Mouse (Mus musculus) heart, postnatal 0 days (tissue): ENCODE results near the gene 5730480H06Rik. TPM values are rescaled to one million over a fixed set of nuclear protein-coding genes. Genes with fewer than 3 reads are reported as not detected.

ENCODE experiments used
- ATAC-seq: fragments of 200-750 bp; cut with Nextera tagmentation; 2 replicates; pipeline ENCODE4 v1.8.0; 2017; ENCODE audit warnings: low read depth, moderate number of reproducible peaks, moderate library complexity; ENCODE audit not compliant: insufficient read depth
- DNase-seq: peaks from one replicate; pipeline ENCODE4 v3.0.0-alpha.2; 2016; ENCODE audit warnings: low spot score
- H3K27ac ChIP-seq: fragments of 300-500 bp; sonication (generic); 2 replicates; pipeline ENCODE4 v1.5.1; 2014; ENCODE audit warnings: low read depth, mild to moderate bottlenecking
- H3K27me3 ChIP-seq: fragments of 300-500 bp; sonication (generic); 2 replicates; pipeline ENCODE4 v1.6.1; 2014; ENCODE audit warnings: low read length, mixed read lengths; ENCODE audit not compliant: control insufficient read depth, insufficient read depth
- H3K36me3 ChIP-seq: fragments of 300-500 bp; sonication (generic); replicated peaks from 2 replicates; pipeline ENCODE4 v1.6.1; 2014; ENCODE audit warnings: low read length, mixed read lengths; ENCODE audit not compliant: control insufficient read depth, insufficient read depth
- H3K4me1 ChIP-seq: fragments of 300-500 bp; sonication (generic); 2 replicates; pipeline ENCODE4 v1.6.1; 2014; ENCODE audit warnings: antibody characterized with exemption; ENCODE audit not compliant: control insufficient read depth, insufficient read depth
- H3K4me2 ChIP-seq: fragments of 300-500 bp; sonication (generic); 2 replicates; pipeline ENCODE4 v1.6.1; 2014; ENCODE audit warnings: low read depth, mild to moderate bottlenecking, low read length, moderate library complexity
- H3K4me3 ChIP-seq: fragments of 300-500 bp; sonication (generic); 2 replicates; pipeline ENCODE4 v1.5.1; 2014; ENCODE audit warnings: low read depth, low read length
- H3K9ac ChIP-seq: fragments of 300-500 bp; sonication (generic); replicated peaks from 2 replicates; pipeline ENCODE4 v1.6.1; 2014; ENCODE audit warnings: low read depth, low read length, mixed read lengths
- H3K9me3 ChIP-seq: fragments of 300-500 bp; sonication (generic); replicated peaks from 2 replicates; pipeline ENCODE4 v1.6.1; 2016; ENCODE audit warnings: low read length; ENCODE audit not compliant: control insufficient read depth
- CTCF ChIP-seq: IDR thresholded peaks from 2 replicates; pipeline ENCODE4 v1.5.1; 2016; ENCODE audit warnings: antibody characterized with exemption, control low read depth, low read depth
- EP300 ChIP-seq: IDR thresholded peaks from 2 replicates; pipeline ENCODE4 v1.6.1; 2016; ENCODE audit warnings: antibody characterized with exemption, low read depth
- WGBS: fragments of 180-500 bp; shearing (Covaris S2); extraction: QIAGEN DNeasy Blood & Tissue Kit; methylation state at CpG from one replicate; pipeline ENCODE4 v1.1.7; 2014; 5-methylcytosine and 5-hydroxymethylcytosine counted together
- polyA plus RNA-seq: library from polyadenylated mRNA; unstranded; fragments of >200 nt; fragmentation: Nextera tagmentation; extraction: Ambion mirVana; gene quantifications from 2 replicates; pipeline ENCODE4 v1.2.1, GENCODE M21; 2015
- total RNA-seq: library from RNA; depleted of rRNA; stranded (reverse); fragments of >200 nt; gene quantifications from 2 replicates; pipeline ENCODE4 v1.2.3, GENCODE M21; 2014; ENCODE audit warnings: low replicate concordance

The 5730480H06Rik gene
- total and polyA plus RNA-seq, 2 experiments from 2014 or later, result 7.7 to 9.7 TPM

- no peak for ATAC-seq
- Histone ChIP-seq H3K4me2 (no peak overlapping the region), H3K36me3 (no peaks in the 10 kb centered on the region), H3K9me3 (no peaks in the 10 kb centered on the region), H3K4me1 (no peaks in the 10 kb centered on the region), H3K9ac (no peak overlapping the region), H3K27me3 (no peaks in the 10 kb centered on the region), H3K27ac (no peak overlapping the region), H3K4me3 (no peak overlapping the region)
- DNase-seq, result no peak
- peak; percentile 57 for TF ChIP-seq CTCF
- no peak for TF ChIP-seq EP300
Measured at GRCm38 (mm10) chr5:48430459-48430858, 102.7 kb downstream of the 5730480H06Rik start.

DNA sequence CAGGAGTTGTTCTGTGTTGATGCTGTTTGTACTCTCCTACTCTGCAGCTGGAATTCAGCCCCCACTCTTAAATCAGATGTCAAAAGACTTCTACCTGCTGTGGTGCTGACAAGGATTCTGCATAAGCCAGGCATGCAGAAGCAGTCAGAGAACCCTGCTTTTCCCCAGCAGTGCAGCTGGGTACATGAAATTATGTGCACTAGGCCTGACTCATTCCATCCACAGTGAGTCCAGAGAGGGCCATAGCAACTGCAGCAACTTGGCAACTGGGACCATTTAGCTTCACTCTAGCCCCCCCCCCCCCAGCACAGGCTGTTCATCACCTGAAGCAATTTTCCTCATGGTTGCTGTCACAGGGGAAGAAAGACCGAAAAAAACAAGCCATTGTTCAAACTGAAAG lies 121.1 kb downstream of the 5730480H06Rik start:
- H3K4me3 ChIP-seq, result no peak overlapping the region
- H3K4me1 ChIP-seq, result no peaks in the 10 kb centered on the region
- DNase-seq, result no peak
- no peak for ATAC-seq
- H3K9ac ChIP-seq, result no peak overlapping the region
- whole genome bisulfite sequencing, result 45% methylated on average over 1 of the region's 1 CpGs
- no peak overlapping the region for H3K4me2 ChIP-seq
- H3K27me3 ChIP-seq, result no peaks in the 10 kb centered on the region
- TF ChIP-seq EP300 (no peak), CTCF (no peak)
- H3K27ac ChIP-seq, result no peak overlapping the region
- H3K36me3 ChIP-seq, result no peaks in the 10 kb centered on the region
- no peaks in the 10 kb centered on the region for H3K9me3 ChIP-seq

- H3K27ac ChIP-seq, result no peak overlapping the region
- no peak for DNase-seq
- H3K9me3 ChIP-seq, result no peaks in the 10 kb centered on the region
- ATAC-seq, result no peak
- H3K9ac ChIP-seq, result no peak overlapping the region
- H3K4me2 ChIP-seq, result no peak overlapping the region
- H3K36me3 ChIP-seq, result no peaks in the 10 kb centered on the region
- no peaks in the 10 kb centered on the region for H3K27me3 ChIP-seq
- no peak overlapping the region for H3K4me3 ChIP-seq
- H3K4me1 ChIP-seq, result no peaks in the 10 kb centered on the region
- 50% methylated on average over 2 of the region's 2 CpGs for WGBS
- TF ChIP-seq CTCF, result no peak
- TF ChIP-seq EP300, result no peak
Measured at GRCm38 (mm10) chr5:48460221-48460620, 132.5 kb downstream of the 5730480H06Rik start.
